Mouse (Mus musculus): ENCODE results near the gene Rnps1.
A peak's percentile ranks its signal among the peaks of the same experiment; 100 is the strongest.
"Not testable (repeated sequence)": the region's sequence is repeated elsewhere in the genome, so short reads cannot be mapped to it uniquely, and the experiment has no call there.

The Rnps1 gene

GRCm38 (mm10) chr17:24414230-24414976, at the start of gene Rnps1:
Gene Rnps1 (plus strand): TSS chr17:24414565.
- peak; percentile 99 for DNase-seq (ENCODE audit: low read depth, low spot score)

- DNase-seq (ENCODE audit: low read depth, low spot score) = no peak
These were observed 48.5 kb upstream of the Rnps1 start for GRCm38 (mm10) chr17:24365863-24366262.

GRCm38 (mm10) chr17:24375094-24375712, 39.2 kb upstream of the Rnps1 start:
- DNase-seq (ENCODE audit: low read depth, low spot score) = no peak

GRCm38 (mm10) chr17:24375886-24376285, 38.5 kb upstream of the Rnps1 start:
- no peak for DNase-seq (ENCODE audit: low read depth, low spot score)

GRCm38 (mm10) chr17:24378496-24378895, 35.9 kb upstream of the Rnps1 start:
- DNase-seq (ENCODE audit: low read depth, low spot score) = no peak

GRCm38 (mm10) chr17:24383789-24384188, 30.6 kb upstream of the Rnps1 start:
- DNase-seq (ENCODE audit: low read depth, low spot score) = no peak

GRCm38 (mm10) chr17:24388711-24389110, 25.7 kb upstream of the Rnps1 start:
- no peak for DNase-seq (ENCODE audit: low read depth, low spot score)

- peak; percentile 31 for DNase-seq (ENCODE audit: low read depth, low spot score)
These were observed 24.5 kb upstream of the Rnps1 start for GRCm38 (mm10) chr17:24389865-24390264.

- peak; percentile 15 for DNase-seq (ENCODE audit: low read depth, low spot score)
These were observed 23.2 kb upstream of the Rnps1 start for GRCm38 (mm10) chr17:24391149-24391548.

- DNase-seq (ENCODE audit: low read depth, low spot score) = no peak
These were observed 20.8 kb upstream of the Rnps1 start for GRCm38 (mm10) chr17:24393527-24393926.

GRCm38 (mm10) chr17:24394456-24394855, 19.9 kb upstream of the Rnps1 start:
- DNase-seq (ENCODE audit: low read depth, low spot score) = no peak

- DNase-seq (ENCODE audit: low read depth, low spot score) = no peak
These were observed 12.0 kb upstream of the Rnps1 start for GRCm38 (mm10) chr17:24402371-24402770.

GRCm38 (mm10) chr17:24407116-24407803, 7.1 kb upstream of the Rnps1 start:
- DNase-seq (ENCODE audit: low read depth, low spot score) = no peak

GRCm38 (mm10) chr17:24413557-24414211, 681 bp upstream of the Rnps1 start:
- peak; percentile 65 for DNase-seq (ENCODE audit: low read depth, low spot score)

- no peak for DNase-seq (ENCODE audit: low read depth, low spot score)
These were observed 646 bp downstream of the Rnps1 start for GRCm38 (mm10) chr17:24415011-24415410.

GRCm38 (mm10) chr17:24416051-24416652, 1.8 kb downstream of the Rnps1 start:
- no peak for DNase-seq (ENCODE audit: low read depth, low spot score)

GRCm38 (mm10) chr17:24423114-24423513, 8.7 kb downstream of the Rnps1 start:
- no peak for DNase-seq (ENCODE audit: low read depth, low spot score)

GRCm38 (mm10) chr17:24424489-24424888, 10.1 kb downstream of the Rnps1 start:
- DNase-seq (ENCODE audit: low read depth, low spot score) = no peak

GRCm38 (mm10) chr17:24425326-24425725, 11.0 kb downstream of the Rnps1 start:
- DNase-seq (ENCODE audit: low read depth, low spot score) = not testable (repeated sequence)

- DNase-seq (ENCODE audit: low read depth, low spot score) = no peak
These were observed 11.5 kb downstream of the Rnps1 start for GRCm38 (mm10) chr17:24425905-24426304.

- peak; percentile 83 for DNase-seq (ENCODE audit: low read depth, low spot score)
These were observed 12.3 kb downstream of the Rnps1 start, which contains the start of gene Eci1 for GRCm38 (mm10) chr17:24426471-24427169. Gene Eci1 (plus strand): TSS chr17:24426641.
